Mouse (Mus musculus) liver, adult 2 months (tissue): ENCODE data around the gene Col18a1.

Experiments
- CTCF ChIP-seq: fragments of 200-500 bp; IDR thresholded peaks from 2 replicates; pipeline ENCODE4 v1.5.1; 2011; ENCODE audit warnings: low read depth, low read length, control low read depth
- POLR2A ChIP-seq: fragments of 200-500 bp; IDR thresholded peaks from 2 replicates; pipeline ENCODE4 v1.6.1; 2011; ENCODE audit warnings: low read length, control low read depth; ENCODE audit not compliant: insufficient read depth; ENCODE audit errors: extremely low read depth

DNA sequence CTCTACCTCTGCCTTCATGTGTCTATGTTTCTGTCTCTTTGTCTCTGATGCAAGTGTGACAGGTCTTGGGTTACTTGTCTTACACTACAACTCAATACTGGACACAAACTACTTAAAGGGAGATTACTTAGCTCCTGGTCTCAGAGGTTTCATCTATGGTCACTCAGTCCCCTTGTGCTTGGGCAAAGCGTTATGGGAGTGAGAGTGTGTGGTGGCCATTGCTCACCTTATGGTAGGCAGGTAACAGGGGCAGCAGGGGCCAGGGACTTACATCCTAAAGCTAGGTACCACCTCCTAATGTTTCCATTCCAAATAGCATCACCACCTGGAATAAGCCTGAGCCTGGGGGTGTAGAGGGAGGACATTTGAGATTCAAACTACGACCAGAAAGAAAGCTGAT, 39.8 kb upstream of the Col18a1 start:
- TF ChIP-seq POLR2A = no peak
- no peak for TF ChIP-seq CTCF
